Mouse (Mus musculus): Measurements from ENCODE around the gene St6galnac4.

St6galnac4 gene

DNA sequence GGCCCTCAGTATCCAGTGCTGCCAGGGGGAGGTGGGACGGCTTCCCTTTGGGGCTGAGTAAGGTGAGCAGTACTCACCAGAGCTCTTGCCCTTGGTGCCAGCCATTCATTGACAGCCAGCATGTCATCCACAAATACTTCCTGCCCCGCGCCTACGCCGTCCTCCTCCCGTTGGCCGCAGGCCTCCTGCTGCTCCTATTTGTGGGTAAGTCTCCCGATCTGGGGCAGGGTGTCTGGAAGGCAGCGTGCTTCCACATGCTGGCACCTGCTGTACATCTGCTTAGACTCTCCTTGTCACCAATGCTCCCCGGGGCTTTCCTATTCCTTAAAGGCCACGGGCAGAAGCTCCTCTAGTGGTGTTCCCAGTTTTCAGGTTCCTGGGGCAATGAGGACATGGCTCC, 14.7 kb upstream of the St6galnac4 start:
- no peak for DNase-seq

DNA sequence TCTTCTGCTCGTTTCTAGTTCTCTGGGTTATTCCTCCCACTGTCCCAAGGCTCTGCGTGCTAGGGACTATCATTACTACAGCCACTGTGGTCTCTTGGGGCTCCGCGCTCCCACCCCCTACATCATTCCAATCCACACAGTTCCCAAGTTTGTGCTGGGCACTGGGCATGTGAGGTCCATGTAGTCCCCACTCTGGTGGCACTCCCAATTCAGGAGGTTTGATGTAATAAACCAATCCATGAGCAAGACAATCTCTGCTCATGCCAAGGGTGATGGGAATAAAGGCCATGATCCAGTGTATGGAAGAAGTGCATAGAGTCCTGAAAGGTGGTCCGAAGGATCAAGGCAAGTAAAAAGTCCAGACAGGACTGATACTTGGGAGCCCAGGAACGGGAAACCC, 12.4 kb upstream of the St6galnac4 start, which contains the start of gene Pip5kl1:
Pip5kl1 (plus strand) TSS at position 301 of the 400 bp plus-strand sequence.
- DNase-seq: no peak

DNA sequence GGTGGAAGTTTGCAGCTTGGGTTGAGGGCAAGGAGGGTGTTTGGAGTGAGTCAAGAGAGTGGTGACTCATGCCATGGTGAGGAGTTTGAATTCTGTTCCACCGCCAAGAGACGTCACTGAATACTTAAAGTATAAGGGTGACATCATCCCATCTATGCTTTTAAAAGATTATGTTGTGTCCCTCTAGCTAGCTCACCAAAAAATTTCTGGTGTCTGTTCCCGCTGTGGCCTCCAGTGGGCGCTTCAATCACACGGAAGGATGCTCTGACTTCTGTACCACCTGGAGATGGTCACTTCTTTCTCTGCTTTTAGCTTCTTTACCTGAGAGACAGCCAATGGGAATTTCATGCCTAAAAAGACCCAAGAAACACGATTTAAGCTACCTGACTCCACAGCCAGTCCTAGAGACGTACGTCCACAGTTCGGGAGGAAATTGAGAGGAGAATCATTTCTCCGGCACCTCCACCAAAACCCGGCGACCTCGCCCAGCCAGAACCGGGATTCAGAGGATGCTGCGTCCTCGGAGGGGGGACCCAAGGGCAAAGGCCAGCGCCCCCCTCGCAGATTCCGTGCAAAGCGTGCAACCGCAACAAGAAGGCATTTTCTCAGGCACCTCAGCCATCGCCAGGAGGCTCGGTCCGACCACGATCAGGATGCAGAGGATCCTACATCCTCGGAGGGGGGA, 11.9 kb upstream of the St6galnac4 start:
- peak; percentile 77 to 82 for DNase-seq

DNA sequence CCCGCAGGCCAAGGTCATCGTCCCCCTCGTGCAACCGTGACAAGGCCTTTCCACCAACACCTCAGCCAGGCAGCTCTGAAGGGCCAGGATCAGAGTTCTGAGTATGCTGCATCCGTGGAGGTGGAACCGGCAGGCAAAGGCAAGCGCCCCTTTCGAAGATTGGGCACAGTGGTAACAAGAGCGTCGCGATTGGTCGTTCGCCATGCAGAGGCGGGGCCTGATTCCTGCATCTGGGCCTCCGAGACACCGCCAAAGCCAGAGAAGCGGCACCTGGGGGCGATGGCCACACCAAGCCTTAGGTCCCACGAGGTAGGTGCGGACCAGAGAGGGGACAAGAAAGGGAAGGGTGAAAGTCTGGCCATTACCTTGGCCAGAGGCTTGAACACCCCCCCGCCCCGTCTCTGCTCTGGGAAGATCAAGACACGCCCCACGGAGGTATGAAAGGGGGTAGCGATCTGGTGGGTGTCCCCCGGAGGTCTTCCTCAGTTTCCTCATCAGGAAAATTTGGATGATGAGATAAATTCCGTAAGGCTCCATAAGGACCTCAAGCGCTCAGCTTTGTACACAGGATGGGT, 11.2 kb upstream of the St6galnac4 start, which contains the start of gene 9430097D07Rik:
9430097D07Rik (minus strand) TSS at position 99 of the 575 bp plus-strand sequence.
- peak; percentile 78 to 79 for DNase-seq

DNA sequence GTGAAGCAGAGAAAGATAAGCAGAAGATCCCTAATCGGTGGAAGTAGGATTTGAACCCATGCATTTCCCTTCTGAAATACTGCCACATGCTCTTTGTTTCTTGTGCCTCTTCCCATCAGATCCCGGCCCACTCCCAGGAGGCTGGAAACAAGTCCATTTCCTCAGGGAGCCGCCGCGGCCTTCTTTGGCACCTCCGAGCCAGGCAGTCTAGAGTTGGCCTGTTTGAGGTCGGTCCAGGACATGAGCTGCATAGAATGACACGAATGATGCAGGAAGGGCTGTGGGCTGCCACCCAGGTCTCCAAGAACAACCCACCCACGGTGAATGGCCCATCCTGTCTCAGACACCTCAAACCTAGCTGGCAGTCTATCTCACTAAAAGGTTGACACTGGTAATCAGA, 10.4 kb upstream of the St6galnac4 start:
- no peak for DNase-seq

DNA sequence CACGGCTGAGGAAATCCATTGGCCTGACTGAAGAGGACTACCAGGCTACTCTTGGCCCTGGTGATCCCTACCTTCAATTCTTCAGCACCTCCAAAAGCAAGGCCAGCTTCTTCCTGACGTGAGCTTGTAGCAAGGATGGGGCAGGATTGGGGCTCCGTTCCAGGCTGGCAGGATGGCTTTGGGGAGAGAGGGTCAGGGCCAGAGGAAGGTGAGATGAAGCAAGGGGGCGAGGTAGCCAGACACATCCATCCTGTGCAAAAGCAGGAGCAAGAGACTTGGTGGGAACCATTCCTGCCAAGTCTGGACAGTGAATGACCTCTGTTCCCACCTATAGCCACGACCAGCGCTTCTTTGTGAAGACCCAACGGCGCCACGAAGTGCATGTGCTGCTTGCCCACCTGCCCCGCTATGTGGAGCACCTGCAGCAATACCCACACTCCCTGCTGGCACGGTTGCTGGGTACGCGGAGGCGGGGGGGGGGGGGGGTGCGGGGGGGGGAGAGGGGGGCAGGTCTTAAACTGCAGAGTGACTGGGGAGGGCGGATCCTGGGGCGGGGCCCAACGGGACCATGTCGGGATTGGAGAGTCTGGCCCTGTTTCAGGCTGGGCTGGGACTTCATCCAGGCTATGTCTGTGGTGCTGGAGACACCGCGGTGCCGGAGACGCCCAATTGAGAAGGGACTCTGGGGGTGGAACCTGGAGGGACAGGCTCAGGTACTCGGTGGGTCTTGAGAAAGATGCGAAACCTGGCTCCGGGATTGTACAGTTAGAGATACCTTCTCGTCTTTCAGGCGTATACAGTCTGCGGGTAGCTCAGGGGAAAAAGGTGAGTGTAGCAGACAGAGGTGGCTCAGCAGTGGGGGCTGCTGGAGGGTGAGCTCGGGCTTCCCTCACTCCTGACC, 8.5 kb upstream of the St6galnac4 start:
- peak in 1 of 2 experiments; percentile 57 for DNase-seq

DNA sequence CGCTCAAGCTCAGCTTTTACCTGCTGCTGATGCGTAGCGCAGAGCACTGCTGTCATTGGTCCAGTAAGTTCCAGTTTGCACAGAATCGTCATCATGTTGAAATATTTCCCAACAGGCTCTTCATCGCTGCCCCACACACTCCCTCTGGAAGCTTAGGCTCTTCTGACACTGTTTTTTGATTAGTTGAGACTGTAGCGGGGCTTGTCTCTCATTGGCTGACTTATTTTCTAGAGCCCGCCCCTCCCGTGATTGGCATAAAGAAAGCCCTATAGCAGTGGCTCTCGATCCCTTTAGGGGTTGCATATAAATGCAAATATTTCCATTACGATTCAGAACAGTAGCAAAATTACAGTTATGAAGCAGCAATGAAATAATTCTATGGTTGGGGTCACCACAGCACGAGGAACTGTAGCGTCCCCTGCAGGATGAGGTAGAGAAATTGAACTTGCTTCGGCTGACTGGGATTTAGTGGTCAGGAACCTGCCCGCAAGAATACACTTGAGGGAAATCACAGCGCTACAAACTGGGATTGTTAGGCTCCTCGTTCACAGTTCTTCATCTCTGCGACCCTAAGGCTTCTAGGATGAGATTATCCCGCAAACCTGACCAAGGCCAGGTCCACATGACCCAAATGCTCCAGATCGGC, 5.3 kb upstream of the St6galnac4 start:
- peak; percentile 76 to 79 for DNase-seq

DNA sequence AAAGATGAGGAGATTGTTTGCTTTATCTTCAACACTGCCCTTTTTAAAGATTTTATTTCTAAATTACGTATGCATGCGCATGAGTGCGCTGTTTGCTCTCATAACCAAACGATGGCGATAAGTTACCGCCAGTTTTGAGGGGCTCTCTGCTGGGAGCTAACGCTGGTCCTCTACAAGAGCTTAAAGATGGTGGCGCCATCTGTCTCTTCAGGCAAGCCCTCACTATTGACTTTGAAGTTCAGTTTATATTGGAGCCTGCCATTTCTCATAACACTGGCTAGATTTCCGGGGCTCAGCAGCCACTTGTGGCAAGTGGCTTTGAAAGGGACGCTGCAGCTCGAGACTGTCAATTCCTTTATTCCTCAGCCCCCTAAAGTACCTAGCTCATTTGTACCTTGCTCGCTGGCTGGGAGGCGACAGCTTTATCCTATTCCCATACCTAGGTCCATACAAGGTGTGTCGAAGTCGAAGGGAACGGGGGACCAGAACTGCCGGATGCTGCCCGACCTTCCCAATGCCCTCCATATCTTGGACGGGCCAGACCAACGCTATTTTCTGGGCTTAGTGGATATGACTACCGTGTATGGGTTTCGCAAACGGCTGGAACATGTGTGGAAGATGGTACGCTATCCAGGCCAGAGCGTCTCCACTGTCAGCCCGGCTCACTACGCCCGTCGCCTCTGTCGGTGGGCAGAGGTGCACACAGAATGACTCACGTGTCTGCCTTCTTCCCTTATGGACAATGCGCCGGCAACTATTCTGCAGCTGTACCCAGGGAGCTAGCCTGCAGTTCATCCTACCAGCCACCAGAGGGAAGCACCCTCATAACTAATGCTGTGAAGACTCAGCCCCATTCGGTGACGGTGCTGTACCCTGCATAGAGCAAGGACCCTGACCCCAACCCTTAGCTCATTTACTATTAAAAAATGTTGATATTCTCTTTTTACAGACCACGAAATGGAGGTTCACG, 3.8 kb upstream of the St6galnac4 start:
- DNase-seq: peak; percentile 81 to 89

DNA sequence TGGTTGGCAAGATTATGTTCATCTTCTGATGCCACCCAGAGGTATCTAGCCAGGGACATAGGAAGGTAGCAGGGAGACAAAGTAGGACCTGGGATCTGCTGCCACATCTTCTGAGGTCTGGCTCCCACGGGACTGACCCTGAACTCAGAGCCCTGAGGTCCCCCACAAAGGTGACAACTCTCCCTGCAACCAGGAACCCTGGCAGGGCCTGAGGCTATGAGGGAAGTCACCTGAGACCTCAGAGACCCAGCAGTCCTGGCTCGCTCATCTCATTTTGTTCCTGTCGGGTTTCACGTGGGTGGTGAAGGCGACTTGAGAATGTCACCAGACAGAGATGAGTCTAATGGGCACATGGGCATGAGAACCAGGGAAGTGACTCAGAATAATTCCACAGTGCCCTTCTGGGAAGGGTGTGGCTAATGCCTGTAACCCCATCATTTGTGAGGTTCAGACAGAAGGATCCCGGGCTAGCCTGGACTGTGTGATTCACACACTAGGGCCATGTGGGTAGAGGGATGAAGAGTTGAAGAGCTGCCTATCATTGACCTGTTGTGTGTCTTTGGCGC, 1.7 kb upstream of the St6galnac4 start:
- DNase-seq: no peak

DNA sequence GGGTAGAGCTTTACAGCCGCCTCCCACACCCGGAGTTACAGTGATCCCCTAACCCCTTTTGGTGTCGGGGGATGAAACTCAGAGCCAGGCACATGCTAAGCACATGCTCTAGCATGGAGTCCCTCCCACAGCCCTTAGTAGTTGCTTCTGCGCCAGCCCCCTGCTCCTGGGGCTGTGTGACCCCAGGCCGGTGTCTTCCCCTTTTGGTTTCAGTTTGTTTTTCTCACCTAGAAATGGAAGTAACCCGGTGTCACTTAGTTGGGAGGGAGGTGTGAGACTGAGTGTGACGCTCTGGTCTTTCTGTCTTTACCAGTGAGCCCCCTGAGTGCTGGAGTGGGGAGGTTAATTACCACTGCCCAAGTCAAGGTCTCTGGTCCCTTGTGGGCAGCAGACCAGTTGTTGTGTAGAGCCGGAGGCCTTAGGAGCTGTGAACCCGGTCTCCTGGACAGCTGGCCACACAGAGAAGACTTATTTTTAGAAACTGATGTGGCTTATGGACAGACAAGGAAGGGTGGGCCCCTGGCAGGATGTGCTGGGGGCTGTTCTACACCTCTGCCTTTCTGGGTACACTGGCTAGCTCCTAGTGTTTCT, 931 bp downstream of the St6galnac4 start:
- DNase-seq: no peak

DNA sequence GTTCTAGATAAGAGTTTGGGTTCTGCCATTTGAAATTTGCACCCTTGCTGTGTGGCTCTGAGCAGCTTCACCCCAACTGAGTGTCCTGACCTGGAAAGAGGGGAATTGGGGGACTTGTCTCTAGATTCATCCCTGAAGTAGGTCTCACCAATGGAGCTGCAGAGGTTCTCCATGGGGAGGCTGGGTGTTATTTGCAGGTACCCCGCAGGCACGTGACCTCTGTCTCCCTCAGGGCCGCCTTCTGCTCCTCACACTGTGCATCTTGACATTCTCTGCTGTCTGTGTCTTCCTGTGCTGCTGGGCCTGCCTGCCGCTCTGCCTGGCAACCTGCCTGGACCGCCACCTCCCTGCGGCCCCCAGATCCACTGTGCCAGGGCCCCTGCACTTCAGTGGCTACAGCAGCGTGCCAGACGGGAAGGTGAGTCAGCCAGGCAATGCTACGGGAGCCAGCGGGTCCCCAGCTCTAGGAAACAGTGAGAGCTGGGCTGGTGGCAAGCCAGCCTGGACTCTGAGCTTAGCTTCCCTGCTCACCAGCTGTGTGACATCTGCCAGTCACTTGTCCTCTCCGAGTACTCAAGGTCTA, 2.4 kb downstream of the St6galnac4 start:
- DNase-seq: peak; percentile 86 to 91

DNA sequence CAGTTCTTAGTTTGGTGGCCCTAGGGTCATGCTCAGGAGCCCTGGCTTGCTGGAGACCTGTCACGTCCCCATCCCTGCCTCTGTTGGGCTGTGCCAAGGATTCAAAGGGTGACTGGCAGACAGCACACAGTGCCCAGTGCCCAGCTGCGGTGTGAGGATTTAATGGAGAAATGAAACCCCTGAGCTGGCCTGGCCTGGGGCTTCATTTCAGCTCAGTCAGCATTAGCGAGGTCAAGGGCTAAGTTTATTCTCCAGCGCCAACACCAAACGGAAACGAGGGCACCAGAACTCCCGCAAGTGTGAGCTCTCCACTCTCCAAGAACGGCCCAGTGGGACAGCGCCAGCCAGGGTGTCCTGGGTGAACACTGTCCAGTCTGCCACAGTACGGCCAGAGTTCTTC, 3.3 kb downstream of the St6galnac4 start:
- no peak for DNase-seq

DNA sequence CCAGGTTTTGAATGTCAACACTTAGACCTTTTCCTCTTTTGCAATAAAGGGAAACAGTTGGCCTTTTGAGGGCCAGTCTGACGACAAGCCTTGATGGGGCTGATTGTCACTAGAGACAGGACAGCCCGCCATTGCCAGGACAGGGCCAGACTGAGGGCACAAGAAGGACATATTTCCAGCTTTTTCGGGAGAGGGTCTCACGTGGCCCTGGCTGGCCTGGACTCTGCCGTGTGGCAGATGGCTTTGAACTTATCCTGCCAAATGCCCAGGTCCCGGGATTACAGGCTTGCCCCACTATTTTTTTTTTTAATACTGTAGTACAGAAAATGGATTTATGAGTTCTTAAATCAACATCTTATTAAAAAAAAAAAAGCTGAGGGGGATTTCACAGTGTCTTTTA, 4.4 kb downstream of the St6galnac4 start:
- DNase-seq: no peak

DNA sequence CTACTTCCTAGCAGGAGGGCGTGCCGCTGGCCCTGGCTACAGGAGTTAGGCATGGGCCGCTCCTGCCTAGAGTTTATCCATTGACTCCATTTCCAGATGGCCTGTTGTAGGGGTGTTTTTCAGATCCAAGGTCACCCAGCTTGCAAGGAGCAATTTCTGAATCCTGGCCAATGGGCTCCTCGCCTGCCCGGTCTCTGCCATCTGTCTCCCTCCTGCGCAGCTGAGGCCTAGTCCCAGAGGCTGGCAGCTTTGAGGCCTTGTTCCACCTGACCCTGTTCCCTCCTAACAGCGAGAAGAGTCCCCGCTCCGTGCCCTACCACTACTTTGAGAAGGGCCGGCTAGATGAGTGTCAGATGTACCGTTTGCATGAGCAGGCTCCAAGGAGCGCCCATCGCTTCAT, 9.8 kb downstream of the St6galnac4 start:
- peak; percentile 88 to 89 for DNase-seq

DNA sequence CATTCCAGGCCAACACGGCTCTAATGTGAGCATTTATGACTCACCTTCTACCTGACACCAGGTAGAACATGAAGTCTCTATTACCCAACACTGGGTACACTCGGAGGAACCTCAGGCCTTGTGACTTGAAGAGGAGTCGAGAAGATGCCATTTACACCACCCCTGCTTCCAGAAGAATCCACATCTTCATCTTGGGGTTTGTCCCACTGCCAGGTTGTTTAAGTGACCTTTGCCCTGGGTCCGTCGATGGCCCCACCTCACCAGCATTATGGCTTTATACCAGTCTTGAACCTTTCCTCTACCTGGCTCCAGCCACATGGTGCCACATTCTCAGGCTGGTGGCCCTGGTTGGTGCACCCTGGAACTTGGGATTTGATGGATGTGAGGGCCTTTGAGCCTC, 10.4 kb downstream of the St6galnac4 start:
- DNase-seq: no peak

DNA sequence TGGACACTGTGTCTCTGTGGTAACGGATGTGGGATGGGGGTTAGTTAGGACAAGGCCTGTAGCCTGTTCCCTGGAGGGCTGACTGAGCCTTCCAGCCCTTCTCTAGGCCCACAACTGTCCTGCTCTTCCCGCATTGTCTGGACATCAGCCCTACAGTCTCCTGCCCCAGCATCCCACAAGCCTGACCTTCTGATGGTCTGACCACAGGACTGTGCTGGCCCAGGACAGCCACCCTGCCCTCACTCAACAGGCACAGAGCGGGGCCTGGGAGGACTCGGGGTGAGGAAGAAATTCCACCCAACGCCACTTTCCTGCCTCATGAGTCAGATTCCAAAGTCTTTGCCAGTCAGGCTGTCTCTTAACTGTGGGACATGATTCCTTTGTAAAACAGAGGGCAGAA, 10.8 kb downstream of the St6galnac4 start:
- no peak for DNase-seq

DNA sequence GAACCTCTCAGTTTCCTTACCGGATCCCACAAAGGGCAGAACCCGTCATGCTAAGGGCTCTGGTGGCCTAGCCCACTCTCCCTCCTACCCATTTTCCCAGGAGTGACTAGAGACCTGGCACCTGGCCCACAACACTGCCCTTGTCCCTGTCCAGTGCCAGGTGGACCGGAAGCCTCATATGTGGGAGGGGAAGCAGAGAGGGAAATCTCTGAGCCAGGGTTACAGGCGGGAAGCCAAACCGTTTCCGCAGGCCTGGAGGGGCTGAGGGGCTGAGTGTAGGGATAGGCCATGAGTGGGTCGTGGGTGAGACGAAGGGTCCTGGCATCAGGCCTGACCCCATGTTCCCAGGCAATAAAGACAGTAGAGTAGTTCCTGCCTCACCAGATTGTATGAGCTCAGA, 11.6 kb downstream of the St6galnac4 start:
- DNase-seq: peak; percentile 69 to 73

DNA sequence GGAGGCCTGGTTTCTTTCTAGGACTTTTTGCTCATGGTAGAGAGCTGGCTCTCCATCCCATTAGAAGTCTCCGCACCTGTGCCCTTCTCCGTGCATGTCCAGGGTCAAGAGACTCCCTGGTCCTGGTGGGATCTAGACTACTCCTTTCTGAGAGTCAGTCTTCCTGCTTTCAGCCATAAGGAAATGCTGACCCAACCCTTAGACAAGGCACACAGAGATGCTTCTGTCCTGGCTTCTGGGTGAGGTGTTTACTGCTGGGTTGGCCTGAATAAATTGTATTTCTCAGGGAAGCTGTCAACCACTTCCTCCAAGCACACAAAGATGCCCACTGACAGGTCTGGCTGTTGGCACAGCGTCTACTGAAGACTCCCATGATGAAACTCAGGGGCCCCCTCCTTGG, 12.5 kb downstream of the St6galnac4 start, which contains the start of gene St6galnac6:
St6galnac6 (plus strand) TSS at position 301 of the 400 bp plus-strand sequence.
- no peak for DNase-seq

DNA sequence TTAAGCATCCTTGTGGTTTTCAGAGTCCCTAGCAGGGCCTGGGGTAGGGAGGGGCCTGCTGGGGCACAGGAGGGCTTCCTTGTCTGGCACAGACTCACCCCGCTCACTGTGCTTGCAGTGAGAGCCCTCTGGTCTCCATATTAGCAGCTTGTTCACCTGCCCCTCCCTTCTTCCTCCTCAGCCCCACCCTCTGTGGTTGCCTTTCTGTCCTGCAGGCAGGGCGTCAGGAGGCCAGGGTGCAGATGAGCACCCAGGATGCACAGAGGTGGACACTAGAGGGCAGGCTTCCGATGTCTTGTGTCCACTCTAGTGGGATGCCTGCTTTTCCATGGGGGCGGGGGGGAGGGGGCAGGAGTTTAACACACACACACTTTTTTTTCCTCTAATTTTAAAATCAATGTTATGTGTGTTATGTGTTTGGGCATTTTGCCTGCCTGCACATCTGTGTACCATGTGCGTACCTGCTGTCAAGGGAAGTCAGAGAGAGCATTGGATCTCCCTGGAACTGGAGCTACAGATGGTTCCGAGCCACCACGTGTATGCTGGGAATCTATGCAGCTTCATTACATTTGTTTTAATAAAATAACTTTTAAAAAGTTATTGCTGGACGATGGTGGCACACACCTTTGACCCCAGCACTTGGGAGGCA, 14.6 kb downstream of the St6galnac4 start:
- peak; percentile 51 to 58 for DNase-seq

DNA sequence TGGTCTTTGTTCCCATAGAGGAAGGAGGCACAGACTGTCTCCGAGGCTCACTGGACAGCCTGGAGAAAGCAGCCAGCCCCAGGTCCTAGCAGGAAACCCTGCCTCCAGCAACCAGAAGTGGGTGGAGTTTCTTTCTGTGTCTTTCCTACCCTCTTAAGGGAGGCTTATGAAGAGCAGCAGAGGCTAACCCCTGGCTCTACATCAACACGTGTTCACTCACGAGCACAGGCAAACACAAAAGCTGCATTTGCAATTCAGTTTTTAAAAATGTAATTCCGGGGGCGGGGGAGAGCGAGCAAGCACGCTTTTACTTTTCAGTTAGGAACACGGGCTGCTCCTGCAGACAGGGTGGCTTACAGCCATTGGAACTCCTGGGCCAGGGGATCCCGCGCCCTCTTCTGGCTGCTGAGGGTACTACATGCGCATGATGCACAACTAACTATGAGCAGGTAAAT, 15.7 kb downstream of the St6galnac4 start:
- DNase-seq: peak; percentile 93 to 97

All from cerebellum, postnatal 36 days (tissue).